Mouse (Mus musculus): ENCODE measurements around the gene Plekha1.

Plekha1 gene

DNA sequence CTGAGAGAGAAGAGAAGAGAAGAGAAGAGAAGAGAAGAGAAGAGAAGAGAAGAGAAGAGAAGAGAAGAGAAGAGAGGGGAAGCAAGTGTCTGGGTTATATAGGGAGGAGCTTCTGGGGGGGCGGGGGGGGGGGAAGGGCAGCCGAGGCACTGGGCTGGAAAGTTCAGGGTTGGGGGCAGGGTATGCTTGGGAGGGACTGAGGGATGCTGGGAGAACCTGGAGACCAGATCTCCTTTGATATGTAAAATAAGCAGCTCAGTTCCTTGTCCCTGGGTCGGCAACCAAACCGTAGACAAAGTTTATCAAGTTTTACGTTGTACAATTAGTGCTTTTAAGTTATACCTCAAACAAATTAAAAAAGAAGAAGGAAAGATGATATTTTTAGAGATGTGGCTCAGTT, 5.6 kb upstream of the Plekha1 start:
- no peak for DNase-seq (ENCODE audit: low read depth, low spot score)

DNA sequence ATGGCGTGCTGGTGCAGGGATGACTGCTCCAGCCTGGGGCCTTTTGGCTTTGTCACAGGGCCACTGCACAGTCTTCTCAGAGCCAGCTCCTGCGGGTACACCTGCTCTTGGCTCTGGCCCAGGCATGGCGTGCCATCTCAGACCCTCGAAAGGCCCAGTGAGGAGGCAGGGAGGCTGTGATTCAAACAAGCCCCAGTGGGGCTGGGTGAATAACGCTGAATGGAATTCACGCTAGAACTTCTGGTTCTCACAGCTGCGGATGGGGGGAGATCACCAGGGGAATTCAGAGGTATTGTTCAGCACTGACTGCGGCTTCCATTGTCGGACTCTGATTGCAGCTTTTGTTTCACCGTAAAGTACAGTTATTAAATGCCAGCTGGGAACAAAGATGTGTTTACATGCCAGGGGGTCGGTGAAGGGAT, 4.8 kb upstream of the Plekha1 start:
- no peak for DNase-seq (ENCODE audit: low read depth, low spot score)

DNA sequence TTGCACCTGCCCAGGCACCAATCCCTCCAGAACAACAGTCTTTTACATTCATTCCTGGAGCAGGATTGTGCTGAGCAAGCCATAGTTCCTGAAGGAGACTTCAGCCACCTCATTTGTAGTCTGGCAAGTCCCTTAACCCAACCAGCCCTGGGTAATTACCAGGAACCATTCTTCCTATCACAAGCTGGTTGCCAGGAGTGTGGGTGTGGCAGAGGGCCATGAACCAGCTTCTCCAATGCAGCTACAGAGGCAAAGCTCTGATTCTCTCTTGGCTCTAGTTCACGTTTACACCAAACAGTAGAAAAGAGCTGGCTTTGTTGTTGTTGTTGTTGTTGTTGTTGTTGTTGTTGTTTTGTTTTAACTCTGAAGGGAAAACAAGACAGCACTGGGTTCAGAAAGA, 3.1 kb upstream of the Plekha1 start:
- no peak for DNase-seq (ENCODE audit: low read depth, low spot score)

DNA sequence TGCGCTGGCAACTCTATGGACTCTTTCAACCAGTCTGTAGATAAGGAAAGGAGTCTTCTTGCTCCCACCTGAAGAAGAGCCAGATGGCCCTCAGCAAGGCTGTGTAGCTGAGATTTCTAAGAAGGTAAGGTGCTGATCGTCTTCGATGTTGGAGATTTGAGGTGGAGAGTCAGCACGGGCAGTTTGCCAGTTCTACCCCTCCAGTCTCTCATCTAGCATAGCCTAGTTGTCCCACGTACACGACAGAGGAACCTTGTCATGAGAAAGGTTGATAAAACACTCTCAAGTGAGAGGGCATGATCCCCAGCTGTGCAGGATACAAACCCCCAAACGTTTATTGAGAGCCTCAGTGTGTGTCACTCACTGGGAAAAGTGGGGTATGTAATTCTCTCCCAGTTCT, 845 bp upstream of the Plekha1 start:
- no peak for DNase-seq (ENCODE audit: low read depth, low spot score)

DNA sequence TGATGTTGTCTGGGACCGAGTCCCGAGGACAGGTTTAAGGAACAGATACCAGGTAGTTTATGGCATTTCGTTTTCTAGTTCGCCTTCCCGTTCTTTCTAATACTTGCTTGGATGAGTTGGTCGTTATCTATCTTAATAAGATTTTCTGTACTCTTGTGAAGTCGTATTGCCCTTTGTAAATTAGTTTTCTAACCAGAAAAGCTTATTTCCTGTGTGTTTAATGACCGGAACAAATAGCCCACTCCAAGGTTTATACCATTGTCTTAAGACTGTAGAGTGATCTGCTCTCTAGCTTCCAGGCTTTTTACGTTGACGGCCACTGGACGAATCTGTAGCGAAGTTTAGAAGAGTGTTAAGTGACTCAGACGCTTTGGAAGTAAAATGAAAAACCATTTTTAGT, 1.1 kb downstream of the Plekha1 start:
- DNase-seq (ENCODE audit: low read depth, low spot score): no peak

DNA sequence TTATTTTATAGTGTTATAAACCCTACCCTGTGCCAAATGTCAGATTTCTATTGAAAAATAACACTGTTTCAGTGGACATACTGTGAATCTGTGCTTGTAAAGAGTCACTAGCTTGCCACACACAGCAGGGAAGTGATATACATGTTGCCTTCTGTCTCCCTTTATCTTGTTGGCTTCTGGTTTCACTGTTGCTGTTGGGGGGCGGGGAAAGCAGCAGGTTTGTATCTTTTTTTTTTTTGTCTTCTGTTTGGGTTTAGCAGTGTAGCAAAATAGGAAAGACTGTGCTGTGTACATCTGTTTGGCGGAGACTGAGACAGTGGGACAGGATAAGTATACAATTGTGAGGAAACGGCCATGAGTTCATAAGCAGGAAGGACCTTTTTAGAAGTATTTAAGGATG, 1.7 kb downstream of the Plekha1 start:
- DNase-seq (ENCODE audit: low read depth, low spot score): no peak

DNA sequence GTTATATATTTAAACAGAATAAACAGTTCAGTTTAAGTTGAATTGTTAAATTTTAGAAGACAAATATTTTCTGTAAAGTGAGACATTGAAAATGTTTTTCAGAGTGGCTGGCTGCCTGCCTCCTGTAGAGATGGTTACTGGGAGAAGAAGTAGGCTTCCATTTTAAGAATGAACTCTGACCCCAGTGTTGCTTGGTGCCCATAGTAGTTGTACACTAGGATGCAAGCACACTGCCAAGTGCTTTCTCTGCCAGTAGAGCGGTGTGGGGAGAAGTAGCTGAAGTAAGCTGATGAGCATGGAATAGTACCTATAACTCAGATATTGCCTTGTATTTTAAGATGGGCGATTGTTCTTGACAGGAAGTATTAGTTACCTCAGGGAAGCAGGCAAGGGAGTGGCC, 18.6 kb downstream of the Plekha1 start:
- DNase-seq (ENCODE audit: low read depth, low spot score): no peak

DNA sequence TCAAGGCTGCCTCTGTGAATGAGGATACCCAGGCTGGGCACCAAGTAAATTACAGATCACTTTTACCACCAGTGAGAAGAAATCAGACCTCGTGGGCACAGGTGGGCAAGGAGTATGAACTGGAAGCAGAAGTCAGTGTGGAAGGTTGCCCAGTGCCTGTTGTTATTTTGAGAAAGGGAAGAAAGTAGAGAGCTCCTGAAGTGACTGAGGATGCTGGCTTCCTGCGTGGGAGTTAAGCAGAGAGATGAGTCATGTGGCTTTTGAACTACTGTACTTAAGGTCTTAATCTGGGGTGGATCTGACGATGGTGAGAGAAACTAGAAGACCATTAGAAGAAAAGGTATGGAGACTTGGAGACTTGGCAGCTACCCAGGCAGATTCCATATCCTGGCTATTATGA, 20.7 kb downstream of the Plekha1 start:
- no peak for DNase-seq (ENCODE audit: low read depth, low spot score)

DNA sequence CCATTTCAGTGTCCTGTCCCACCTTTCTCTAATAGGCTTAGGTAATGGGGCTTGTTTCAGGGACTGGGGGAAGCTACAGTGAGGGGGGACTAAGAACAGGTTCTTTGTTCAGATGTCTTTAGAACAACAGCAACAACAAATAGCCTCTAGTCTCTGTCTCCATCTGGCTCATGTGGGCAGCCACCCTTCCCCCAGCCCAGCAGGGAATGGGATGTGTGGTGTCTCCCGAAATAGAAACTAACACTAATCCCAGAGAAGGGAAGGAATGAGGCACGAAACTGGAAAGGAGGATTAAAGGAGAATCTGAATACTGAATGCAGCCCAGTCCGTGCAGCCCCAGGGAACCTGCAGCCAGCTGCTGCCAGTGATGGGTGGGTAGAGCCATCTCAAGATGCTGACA, 22.4 kb downstream of the Plekha1 start:
- no peak for DNase-seq (ENCODE audit: low read depth, low spot score)

DNA sequence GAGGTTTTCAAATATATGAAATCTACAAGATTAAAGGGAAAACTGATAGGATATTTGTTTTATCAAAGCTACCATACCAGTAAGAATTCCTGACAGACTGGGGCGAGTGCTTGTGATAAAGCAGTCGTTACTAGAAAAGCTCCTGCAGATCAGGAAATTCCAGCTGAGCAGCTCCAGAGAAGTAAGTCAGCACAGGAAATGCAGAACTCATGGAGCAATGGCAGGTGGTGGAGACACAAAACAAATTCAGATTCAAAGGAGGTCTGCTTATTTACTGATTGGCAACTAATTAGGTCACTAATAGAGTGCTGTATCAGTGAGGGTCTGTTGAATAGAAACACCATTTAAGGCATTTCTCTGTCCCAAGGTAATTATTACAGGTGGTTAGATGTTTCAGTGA, 25.3 kb downstream of the Plekha1 start:
- DNase-seq (ENCODE audit: low read depth, low spot score): no peak

DNA sequence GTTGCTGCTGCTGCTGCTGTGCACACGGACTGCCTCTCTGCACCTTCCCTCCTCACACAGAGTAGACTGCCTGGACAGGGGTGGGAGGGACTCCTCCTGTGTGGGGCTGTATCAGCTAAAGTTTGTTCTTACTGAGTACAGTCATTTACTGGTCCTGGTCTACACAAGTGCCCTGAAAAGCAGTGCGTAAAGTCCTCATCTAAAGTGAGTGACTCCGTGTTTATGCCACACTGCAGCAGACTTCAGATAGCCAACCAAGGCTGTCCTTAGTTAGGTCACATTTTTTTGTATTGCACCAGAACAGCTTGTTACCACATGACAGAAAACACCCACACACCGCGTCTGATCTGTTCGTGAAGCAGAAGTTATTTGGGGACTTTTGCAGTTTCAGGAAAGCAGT, 27.4 kb downstream of the Plekha1 start:
- no peak for DNase-seq (ENCODE audit: low read depth, low spot score)

DNA sequence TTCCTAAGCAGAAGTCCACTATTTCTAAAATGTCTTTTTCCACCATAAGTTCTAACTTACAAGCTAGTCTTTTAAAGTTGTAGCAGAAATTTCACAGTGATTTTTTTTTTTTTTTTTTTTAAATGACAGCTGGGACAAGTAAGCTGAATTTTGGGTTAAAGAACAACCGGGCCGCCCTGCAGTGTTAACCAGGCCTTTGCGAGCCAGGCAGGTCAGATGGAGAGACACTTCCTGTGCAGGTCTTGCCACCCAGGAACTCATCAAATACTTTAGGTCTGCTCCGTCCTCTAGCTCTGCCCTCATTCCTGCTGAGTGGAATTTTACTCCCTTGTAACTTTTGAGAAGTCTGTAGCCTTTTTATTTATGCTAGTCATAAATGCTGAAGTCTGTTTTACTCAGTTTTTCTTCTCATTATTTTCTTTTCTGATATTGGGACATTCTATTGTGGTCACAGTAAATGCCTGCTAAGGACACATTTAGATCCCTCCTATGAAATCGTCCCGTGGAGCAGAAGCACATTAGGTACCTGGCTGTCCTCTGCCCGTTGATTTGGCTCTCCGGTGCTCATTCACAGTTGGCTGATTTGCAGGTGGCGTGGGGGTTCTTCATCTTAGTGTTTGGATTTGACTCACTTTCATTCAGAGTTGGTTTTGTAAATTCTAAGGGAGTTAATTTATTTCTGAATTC, 29.5 kb downstream of the Plekha1 start:
- no peak for DNase-seq (ENCODE audit: low read depth, low spot score)

DNA sequence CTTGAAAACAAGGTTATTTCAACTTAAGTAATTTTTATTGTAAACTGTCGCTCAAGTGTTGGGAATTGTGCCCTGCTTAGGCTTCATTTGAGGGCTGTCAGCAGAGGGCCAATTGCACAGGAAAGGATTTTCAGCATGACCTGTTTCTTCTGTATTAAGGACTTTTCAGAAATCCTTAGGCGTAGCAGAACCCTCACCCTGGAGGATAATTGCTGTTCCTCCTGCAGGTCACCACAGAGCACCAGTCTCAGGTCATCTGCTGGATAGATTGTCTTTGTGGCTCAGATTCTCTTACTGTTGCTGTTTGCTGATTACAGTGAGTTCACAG, 30.0 kb downstream of the Plekha1 start:
- DNase-seq (ENCODE audit: low read depth, low spot score): no peak

DNA sequence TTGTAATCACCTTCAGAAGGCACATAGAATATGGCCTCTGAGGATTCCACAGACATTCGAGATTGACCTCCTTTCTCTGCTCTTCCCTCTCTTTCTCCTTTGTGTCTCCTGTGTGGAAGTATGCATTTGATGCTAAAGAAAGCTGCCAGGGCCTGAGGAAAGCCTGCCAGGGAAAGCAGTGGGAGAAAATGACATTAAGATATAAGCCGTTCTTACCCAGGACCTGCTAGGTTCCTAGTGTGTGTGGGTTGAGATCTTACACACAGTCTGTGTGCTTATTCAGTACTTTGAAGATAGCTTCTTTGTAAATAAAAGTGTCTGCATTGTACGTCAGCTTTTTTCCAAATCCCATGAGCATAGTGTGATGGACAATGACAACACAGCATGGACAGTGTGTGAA, 30.5 kb downstream of the Plekha1 start:
- DNase-seq (ENCODE audit: low read depth, low spot score): no peak

DNA sequence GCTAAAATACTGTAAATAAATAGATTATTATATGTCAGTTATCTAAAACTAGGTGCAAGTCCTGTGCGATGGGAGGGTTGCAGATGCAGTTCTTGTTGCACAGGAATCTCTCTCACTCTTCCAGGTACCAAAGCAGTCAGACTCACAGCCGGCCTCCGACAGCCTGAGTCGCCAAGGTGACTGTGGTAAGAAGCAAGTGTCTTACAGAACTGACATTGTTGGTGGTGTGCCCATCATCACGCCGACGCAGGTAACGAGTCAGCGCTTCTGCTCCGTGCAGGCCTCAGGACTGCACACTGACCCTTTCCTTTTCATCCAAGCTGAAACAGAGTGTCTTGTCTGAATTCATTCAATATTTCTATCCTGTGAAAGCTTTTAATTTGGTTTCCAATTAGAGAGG, 31.6 kb downstream of the Plekha1 start:
- DNase-seq (ENCODE audit: low read depth, low spot score): no peak

DNA sequence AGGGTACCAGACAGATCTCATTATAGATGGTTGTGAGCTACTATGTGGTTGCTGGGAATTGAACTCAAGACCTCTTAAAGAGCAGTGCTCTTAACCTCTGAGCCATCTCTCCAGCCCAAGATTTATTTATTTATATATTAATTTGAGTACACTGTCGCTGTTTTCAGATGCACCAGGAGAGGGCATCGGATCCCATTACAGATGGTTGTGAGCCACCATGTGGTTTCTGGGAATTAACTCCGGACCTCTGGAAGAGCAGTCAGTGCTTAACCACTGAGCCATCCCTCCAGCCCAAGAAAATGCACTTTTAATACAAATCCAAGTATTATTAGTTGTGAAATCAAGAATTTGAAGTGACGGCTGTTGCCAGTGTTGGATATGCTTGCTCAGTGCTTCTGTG, 32.8 kb downstream of the Plekha1 start:
- no peak for DNase-seq (ENCODE audit: low read depth, low spot score)

DNA sequence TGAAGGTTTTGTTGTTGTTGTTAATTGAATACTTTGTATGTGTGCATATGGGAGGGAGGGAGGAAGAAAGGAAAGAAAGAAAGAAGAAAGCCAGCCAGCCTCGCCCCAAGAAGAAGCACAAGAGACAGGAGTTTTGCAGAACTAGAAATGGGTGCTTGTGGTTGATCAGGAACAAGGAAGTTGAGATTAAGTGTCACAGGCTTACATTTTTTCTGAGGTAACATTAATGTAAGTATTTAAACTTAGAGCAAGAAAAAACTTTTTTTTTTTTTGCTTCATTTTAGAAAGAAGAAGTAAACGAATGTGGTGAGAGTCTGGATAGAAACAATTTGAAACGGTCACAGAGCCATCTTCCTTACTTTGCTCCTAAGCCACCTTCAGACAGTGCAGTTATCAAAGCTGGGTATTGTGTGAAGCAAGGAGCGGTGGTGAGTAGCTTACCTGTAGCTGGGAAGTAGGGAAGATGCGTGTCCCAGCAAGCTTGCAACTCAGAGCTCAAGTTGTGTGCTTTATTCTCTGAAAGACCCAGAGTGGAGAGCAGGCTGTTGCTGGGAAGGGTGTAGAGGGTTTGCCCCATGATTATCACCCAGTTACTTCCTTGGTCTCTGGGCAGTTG, 34.8 kb downstream of the Plekha1 start:
- no peak for DNase-seq (ENCODE audit: low read depth, low spot score)

DNA sequence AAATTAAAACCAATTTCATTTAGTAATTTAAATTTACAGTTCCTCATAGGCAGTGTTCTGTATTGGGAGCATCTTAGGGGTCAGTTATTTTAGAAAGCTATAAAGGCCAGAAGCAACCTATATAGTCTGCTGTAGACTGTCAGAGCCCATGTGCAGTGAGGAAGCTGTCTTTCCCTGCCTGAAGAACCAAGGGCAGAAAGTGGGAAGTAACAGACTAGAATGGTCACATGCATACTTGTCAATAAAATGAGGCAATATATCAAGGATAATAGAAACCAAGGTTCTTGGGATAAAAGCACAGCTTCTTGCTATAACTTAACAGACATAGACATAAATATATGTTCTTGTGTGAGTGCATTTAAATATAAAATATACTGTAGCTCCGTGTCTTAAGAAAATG, 37.4 kb downstream of the Plekha1 start:
- no peak for DNase-seq (ENCODE audit: low read depth, low spot score)

DNA sequence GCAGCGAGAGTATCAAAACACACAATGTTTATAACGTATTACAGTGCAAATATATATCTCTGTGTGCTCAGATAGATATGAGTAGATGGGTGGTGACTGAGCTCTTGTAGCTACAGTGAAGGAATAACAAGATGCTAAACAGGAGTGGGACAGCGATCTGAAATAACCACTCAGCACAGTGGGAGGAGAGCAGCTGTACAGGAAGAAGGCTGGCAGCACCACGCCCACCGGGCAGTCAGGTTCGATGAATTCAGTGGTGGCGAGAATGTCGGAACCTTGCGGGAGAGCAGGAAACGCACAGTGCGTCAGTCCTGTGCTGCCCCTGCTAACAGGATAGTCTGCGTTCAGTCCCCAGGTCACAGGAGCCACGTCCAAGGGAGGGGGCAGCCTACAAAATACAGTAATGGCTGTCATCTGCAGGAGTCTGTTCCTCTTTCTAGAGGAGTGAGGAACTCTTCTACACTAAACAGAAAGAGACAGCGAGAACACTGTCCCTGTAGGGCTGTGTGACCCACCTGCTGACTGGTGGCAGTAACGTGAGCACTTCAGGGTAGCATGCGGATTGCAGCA, 38.0 kb downstream of the Plekha1 start:
- DNase-seq (ENCODE audit: low read depth, low spot score): no peak

DNA sequence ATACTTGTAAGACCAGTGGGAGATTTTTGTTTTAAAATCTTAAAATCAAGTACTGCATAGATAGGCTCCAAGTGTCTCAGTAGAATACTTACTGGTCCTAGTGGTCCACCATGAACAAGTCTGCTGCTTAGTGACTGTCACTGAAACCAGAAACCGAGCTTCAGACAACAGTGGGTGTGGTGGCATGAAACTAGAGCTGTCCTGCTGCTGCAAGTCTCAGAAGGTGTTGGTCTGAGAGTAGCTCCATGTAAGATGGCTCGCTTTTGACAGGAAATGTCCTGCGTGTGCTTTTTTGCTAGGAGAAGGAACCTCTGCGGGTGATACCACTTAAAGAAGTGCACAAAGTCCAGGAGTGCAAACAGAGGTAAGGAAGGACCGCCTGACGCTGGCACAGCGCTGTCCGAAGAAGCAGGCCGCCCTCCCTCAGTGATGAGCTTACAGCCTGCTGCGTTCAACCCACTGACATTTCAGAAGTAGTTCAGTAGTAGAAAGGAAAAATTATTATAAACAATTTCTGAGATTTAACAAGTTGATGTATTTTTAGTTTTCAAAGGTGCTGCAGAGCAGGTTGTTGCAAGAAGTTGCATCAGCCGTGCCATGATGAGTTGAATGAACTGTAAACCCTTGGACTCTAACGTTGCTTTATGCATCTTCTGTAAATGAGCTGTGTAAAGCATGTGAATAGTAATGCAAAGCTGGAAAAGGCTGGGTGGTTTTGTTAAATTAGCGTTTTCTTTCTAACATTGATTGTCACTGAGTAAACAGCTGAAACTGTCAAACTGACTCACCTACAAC, 39.2 kb downstream of the Plekha1 start:
- DNase-seq (ENCODE audit: low read depth, low spot score): no peak

DNA sequence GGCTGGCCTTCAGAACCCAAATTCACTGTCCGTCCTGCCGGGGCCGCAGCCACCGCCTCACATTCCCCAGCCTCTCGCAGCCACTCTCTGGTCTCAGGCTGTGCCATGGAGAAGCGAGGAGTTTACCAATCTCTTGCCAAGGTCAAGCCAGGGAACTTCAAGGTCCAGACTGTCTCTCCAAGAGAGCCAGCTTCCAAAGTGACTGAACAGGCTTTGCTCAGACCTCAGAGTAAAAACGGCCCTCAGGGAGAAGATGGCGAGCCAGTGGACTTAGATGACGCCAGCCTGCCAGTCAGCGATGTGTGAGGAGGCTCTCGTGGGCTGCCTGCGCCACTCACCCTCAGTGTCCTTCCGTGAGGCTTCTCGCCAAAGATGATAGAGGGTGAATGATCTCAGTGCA, 45.3 kb downstream of the Plekha1 start:
- DNase-seq (ENCODE audit: low read depth, low spot score): no peak

DNA sequence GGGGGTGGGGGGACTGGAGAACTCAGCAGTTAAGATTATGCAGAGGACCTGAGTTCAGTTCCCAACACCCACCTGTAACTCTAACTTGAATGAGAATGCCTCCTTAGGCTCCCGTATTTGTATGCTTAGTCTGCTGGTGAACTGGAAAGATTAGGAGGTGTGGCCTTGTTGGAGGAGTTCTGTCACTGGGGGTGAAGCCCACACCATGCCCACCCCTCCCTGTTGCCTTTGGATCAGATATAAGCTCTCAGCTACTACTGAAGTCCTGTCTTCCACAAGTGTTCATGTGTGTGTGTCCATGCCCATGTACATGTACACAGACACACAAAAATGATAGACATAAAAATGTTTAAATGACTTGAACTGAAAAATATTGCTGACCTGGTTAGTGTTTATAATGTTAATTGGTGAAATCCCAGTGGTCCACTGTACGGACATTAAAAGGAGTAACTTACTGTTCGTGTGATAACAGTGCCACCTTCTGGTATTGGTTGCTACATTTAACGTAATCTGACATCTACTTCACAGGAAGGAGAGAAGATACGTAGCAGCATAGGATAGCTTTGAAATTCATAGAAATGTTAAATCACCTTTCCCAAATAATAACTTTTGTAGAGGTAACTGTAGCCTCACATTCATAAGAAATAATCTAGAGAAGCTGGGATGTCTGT, 49.3 kb downstream of the Plekha1 start:
- DNase-seq (ENCODE audit: low read depth, low spot score): no peak
